Mouse (Mus musculus) heart, postnatal 0 days (tissue): ENCODE measurements around the gene Tktl1. TPM values are rescaled to one million over a fixed set of nuclear protein-coding genes. Genes with fewer than 3 reads are reported as not detected.
A peak's percentile ranks its signal among the peaks of the same experiment; 100 is the strongest.

ENCODE experiments used
- ATAC-seq: fragments of 200-750 bp; cut with Nextera tagmentation; 2 replicates; pipeline ENCODE4 v1.8.0; 2017; ENCODE audit warnings: low read depth, moderate number of reproducible peaks, moderate library complexity; ENCODE audit not compliant: insufficient read depth
- DNase-seq: peaks from one replicate; pipeline ENCODE4 v3.0.0-alpha.2; 2016; ENCODE audit warnings: low spot score
- H3K27ac ChIP-seq: fragments of 300-500 bp; sonication (generic); 2 replicates; pipeline ENCODE4 v1.5.1; 2014; ENCODE audit warnings: low read depth, mild to moderate bottlenecking
- H3K27me3 ChIP-seq: fragments of 300-500 bp; sonication (generic); 2 replicates; pipeline ENCODE4 v1.6.1; 2014; ENCODE audit warnings: low read length, mixed read lengths; ENCODE audit not compliant: control insufficient read depth, insufficient read depth
- H3K36me3 ChIP-seq: fragments of 300-500 bp; sonication (generic); replicated peaks from 2 replicates; pipeline ENCODE4 v1.6.1; 2014; ENCODE audit warnings: low read length, mixed read lengths; ENCODE audit not compliant: control insufficient read depth, insufficient read depth
- H3K4me1 ChIP-seq: fragments of 300-500 bp; sonication (generic); 2 replicates; pipeline ENCODE4 v1.6.1; 2014; ENCODE audit warnings: antibody characterized with exemption; ENCODE audit not compliant: control insufficient read depth, insufficient read depth
- H3K4me2 ChIP-seq: fragments of 300-500 bp; sonication (generic); 2 replicates; pipeline ENCODE4 v1.6.1; 2014; ENCODE audit warnings: low read depth, mild to moderate bottlenecking, low read length, moderate library complexity
- H3K4me3 ChIP-seq: fragments of 300-500 bp; sonication (generic); 2 replicates; pipeline ENCODE4 v1.5.1; 2014; ENCODE audit warnings: low read depth, low read length
- H3K9ac ChIP-seq: fragments of 300-500 bp; sonication (generic); replicated peaks from 2 replicates; pipeline ENCODE4 v1.6.1; 2014; ENCODE audit warnings: low read depth, low read length, mixed read lengths
- H3K9me3 ChIP-seq: fragments of 300-500 bp; sonication (generic); replicated peaks from 2 replicates; pipeline ENCODE4 v1.6.1; 2016; ENCODE audit warnings: low read length; ENCODE audit not compliant: control insufficient read depth
- CTCF ChIP-seq: IDR thresholded peaks from 2 replicates; pipeline ENCODE4 v1.5.1; 2016; ENCODE audit warnings: antibody characterized with exemption, control low read depth, low read depth
- EP300 ChIP-seq: IDR thresholded peaks from 2 replicates; pipeline ENCODE4 v1.6.1; 2016; ENCODE audit warnings: antibody characterized with exemption, low read depth
- WGBS: fragments of 180-500 bp; shearing (Covaris S2); extraction: QIAGEN DNeasy Blood & Tissue Kit; methylation state at CpG from one replicate; pipeline ENCODE4 v1.1.7; 2014; 5-methylcytosine and 5-hydroxymethylcytosine counted together
- polyA plus RNA-seq: library from polyadenylated mRNA; unstranded; fragments of >200 nt; fragmentation: Nextera tagmentation; extraction: Ambion mirVana; gene quantifications from 2 replicates; pipeline ENCODE4 v1.2.1, GENCODE M21; 2015
- total RNA-seq: library from RNA; depleted of rRNA; stranded (reverse); fragments of >200 nt; gene quantifications from 2 replicates; pipeline ENCODE4 v1.2.3, GENCODE M21; 2014; ENCODE audit warnings: low replicate concordance; rRNA removed

The Tktl1 gene
- total and polyA plus RNA-seq, 2 experiments from 2014 or later: not detected

DNA sequence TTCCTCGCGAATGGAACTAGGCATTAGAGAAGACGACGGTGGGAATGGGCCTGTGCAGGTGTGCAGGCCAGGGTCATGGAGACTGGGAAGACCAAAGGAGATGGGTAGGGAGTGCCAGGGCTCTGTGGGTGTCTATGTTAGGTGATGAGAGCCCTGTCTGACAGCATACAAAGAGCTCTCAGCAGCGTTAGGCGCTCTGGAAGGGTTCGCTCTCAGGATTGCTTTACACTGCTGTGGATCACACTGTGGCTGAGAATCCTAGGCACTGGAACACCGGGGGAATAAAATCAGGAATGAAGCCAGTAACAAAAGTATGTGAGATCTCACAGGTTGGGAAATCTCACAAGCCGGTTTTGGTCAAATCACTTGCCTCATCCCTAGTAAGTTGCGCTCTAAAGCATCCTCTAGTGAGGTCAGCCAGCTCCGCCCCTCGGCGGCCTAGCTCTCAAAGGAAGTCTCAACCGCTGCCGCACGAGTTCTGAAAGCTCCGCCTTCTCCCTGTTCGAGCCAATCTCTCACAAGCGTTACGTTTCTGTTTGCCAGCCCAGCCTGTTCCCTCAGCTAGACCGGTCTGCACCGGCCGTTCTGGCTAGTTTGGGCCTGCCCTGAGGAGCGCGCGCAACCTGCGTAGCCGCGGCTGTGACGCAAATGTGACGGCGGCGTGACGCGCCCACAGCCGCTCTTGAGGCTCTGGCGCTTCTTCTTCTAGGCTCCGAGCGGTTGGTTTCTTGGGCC is 77.3 kb downstream of the Tktl1 start, which contains the start of gene Emd:
Gene Emd (plus strand): TSS at position 535 of the 735 bp plus-strand sequence.
- Histone ChIP-seq H3K27ac (peak within 1 kb of the TSS; percentile 86), H3K4me1 (0 out of 2 replicates have a peak, but pooled peaks cover 4% of the 10 kb centered on the region), H3K9ac (peak within 1 kb of the TSS; percentile 78), H3K4me3 (peak within 1 kb of the TSS; percentile 63), H3K4me2 (peak within 1 kb of the TSS; percentile 80), H3K9me3 (no peaks in the 10 kb centered on the region), H3K36me3 (peaks cover 5% of the 10 kb centered on the region; the same call in 1 of the 2 replicates), H3K27me3 (no peaks in the 10 kb centered on the region)
- DNase-seq (peak; percentile 93), ATAC-seq (peak; percentile 97)
- TF ChIP-seq EP300 (no peak), CTCF (no peak)
- 20% methylated on average over 38 of the region's 39 CpGs for WGBS

DNA sequence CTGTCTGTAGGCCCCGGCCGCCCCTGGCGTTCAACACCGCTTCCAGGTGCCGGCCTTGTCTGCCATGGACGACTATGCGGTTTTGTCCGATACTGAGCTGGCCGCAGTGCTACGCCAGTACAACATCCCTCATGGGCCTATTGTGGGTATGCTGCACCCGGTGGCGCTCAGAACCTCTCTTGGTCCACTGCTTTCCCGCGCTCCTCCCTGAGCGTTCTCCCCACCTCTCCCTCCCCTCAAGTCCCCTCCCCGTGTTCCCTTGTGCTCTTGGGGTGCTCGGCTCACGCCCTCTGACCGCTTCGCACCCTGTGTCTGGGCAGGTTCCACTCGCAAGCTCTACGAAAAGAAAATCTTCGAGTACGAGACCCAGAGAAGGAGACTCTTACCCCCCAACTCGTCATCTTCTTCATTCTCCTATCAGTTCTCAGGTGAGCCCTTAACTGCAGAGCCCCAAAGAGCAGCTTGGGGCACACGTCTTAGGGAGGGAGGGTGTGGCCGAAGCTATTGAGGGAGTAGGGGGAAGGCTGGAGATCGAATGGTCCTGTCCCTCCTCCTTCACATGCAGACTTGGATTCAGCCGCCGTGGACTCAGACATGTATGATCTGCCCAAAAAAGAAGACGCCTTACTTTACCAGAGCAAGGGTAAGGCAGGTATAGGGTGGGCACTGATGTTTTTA is 78.0 kb downstream of the Tktl1 start:
- TF ChIP-seq CTCF (no peak), EP300 (no peak)
- ATAC-seq (peak; percentile 45), DNase-seq (no peak)
- H3K4me2 ChIP-seq: peak overlapping the region; percentile 80
- H3K4me3 ChIP-seq: peak overlapping the region; percentile 63
- H3K27me3 ChIP-seq: no peaks in the 10 kb centered on the region
- peaks cover 5% of the 10 kb centered on the region; the same call in 1 of the 2 replicates for H3K36me3 ChIP-seq
- no peaks in the 10 kb centered on the region for H3K9me3 ChIP-seq
- WGBS: 25% methylated on average over 27 of the region's 31 CpGs
- 0 out of 2 replicates have a peak, but pooled peaks cover 4% of the 10 kb centered on the region for H3K4me1 ChIP-seq
- peak overlapping the region; percentile 86 for H3K27ac ChIP-seq
- H3K9ac ChIP-seq: peak overlapping the region; percentile 78

DNA sequence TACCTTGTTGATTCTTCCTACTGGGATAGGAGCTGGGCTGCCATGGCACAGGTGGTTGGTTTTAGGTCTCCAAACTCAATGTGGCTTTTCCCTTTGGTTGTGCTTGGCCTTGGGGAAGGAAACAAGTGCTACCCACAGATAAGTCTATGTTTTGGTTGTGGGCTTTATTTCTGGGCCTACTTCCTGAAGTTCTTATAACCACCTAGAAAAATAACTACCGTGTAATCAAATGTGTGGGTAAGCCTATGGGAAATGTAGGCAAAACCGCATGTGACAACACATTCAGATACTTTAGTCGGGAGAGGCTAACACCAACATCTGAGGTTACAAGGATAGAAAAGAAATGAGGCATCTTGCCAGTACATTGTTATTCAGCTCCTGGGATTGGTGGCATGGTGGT is 80.7 kb downstream of the Tktl1 start:
- Histone ChIP-seq H3K9me3 (no peaks in the 10 kb centered on the region), H3K4me3 (no peak overlapping the region), H3K4me1 (0 out of 2 replicates have a peak, but pooled peaks cover 4% of the 10 kb centered on the region), H3K27me3 (no peaks in the 10 kb centered on the region), H3K4me2 (no peak overlapping the region), H3K9ac (no peak overlapping the region), H3K27ac (no peak overlapping the region), H3K36me3 (peaks cover 5% of the 10 kb centered on the region; the same call in 1 of the 2 replicates)
- DNase-seq (no peak), ATAC-seq (no peak)
- 90% methylated on average over 3 of the region's 3 CpGs for WGBS
- TF ChIP-seq EP300: no peak
- TF ChIP-seq CTCF: no peak

Other genes with a start within 250 kb of the Tktl1 start
- gene Renbp, start 246.4 kb upstream of the Tktl1 start, total RNA-seq: 16.5 and 43.5 TPM in 2 replicates
- gene Renbp, start 246.4 kb upstream of the Tktl1 start, polyA plus RNA-seq: 35.9 and 38.8 TPM in 2 replicates
- gene Hcfc1, start 210.9 kb upstream of the Tktl1 start, total RNA-seq: 70.4 and 81.6 TPM in 2 replicates
- gene Hcfc1, start 210.9 kb upstream of the Tktl1 start, polyA plus RNA-seq: 13.2 and 17.6 TPM in 2 replicates
- 46.9 and 94.8 TPM in 2 replicates for gene Irak1, start 153.3 kb upstream of the Tktl1 start, total RNA-seq
- 31.7 and 35.3 TPM in 2 replicates for gene Irak1, start 153.3 kb upstream of the Tktl1 start, polyA plus RNA-seq
- not detected in 2 replicates for gene Opn1mw, start 49.8 kb upstream of the Tktl1 start, total RNA-seq
- gene Opn1mw, start 49.8 kb upstream of the Tktl1 start, polyA plus RNA-seq: not detected in 2 replicates
- 15.6 and 43.8 TPM in 2 replicates for gene Mecp2, start 41.9 kb upstream of the Tktl1 start, total RNA-seq
- 10.8 and 12.1 TPM in 2 replicates for gene Mecp2, start 41.9 kb upstream of the Tktl1 start, polyA plus RNA-seq
- gene Tex28, start 9.4 kb upstream of the Tktl1 start, total RNA-seq: not detected in 2 replicates
- not detected in 2 replicates for gene Tex28, start 9.4 kb upstream of the Tktl1 start, polyA plus RNA-seq
- gene Flna, start 72.6 kb downstream of the Tktl1 start, total RNA-seq: 374 and 672 TPM in 2 replicates
- 58.0 and 67.4 TPM in 2 replicates for gene Flna, start 72.6 kb downstream of the Tktl1 start, polyA plus RNA-seq
- gene Emd, start 77.4 kb downstream of the Tktl1 start, total RNA-seq: 34.4 and 73.4 TPM in 2 replicates
- 13.1 and 13.2 TPM in 2 replicates for gene Emd, start 77.4 kb downstream of the Tktl1 start, polyA plus RNA-seq
- 2,015 and 2,184 TPM in 2 replicates for gene Rpl10, start 93.6 kb downstream of the Tktl1 start, total RNA-seq
- gene Rpl10, start 93.6 kb downstream of the Tktl1 start, polyA plus RNA-seq: 410 and 447 TPM in 2 replicates
- gene Taz, start 104.7 kb downstream of the Tktl1 start, total RNA-seq: 69.3 and 71.1 TPM in 2 replicates
- gene Taz, start 104.7 kb downstream of the Tktl1 start, polyA plus RNA-seq: 60.9 and 69.7 TPM in 2 replicates
- gene Dnase1l1, start 105.1 kb downstream of the Tktl1 start, total RNA-seq: 11.7 and 26.5 TPM in 2 replicates
- gene Dnase1l1, start 105.1 kb downstream of the Tktl1 start, polyA plus RNA-seq: 14.5 and 15.8 TPM in 2 replicates
- 114 and 125 TPM in 2 replicates for gene Atp6ap1, start 119.8 kb downstream of the Tktl1 start, total RNA-seq
- gene Atp6ap1, start 119.8 kb downstream of the Tktl1 start, polyA plus RNA-seq: 92.3 and 92.8 TPM in 2 replicates
- gene Gdi1, start 127.7 kb downstream of the Tktl1 start, total RNA-seq: 62.1 and 81.6 TPM in 2 replicates
- gene Gdi1, start 127.7 kb downstream of the Tktl1 start, polyA plus RNA-seq: 72.1 and 75.5 TPM in 2 replicates
- 2.4 and 9.8 TPM in 2 replicates for gene Fam50a, start 135.8 kb downstream of the Tktl1 start, total RNA-seq
- 40.3 and 41.3 TPM in 2 replicates for gene Fam50a, start 135.8 kb downstream of the Tktl1 start, polyA plus RNA-seq
- 12.9 and 15.9 TPM in 2 replicates for gene Plxna3, start 151.8 kb downstream of the Tktl1 start, total RNA-seq
- 0.59 TPM in 2 replicates for gene Plxna3, start 151.8 kb downstream of the Tktl1 start, polyA plus RNA-seq
- 61.1 and 76.7 TPM in 2 replicates for gene Lage3, start 176.4 kb downstream of the Tktl1 start, total RNA-seq
- gene Lage3, start 176.4 kb downstream of the Tktl1 start, polyA plus RNA-seq: 83.9 and 94.9 TPM in 2 replicates
- gene Ubl4a, start 196.0 kb downstream of the Tktl1 start, total RNA-seq: 44.2 and 58.2 TPM in 2 replicates
- gene Ubl4a, start 196.0 kb downstream of the Tktl1 start, polyA plus RNA-seq: 49.8 and 50.8 TPM in 2 replicates
- gene Slc10a3, start 196.1 kb downstream of the Tktl1 start, total RNA-seq: 9.1 and 17.2 TPM in 2 replicates
- 9.4 and 10.3 TPM in 2 replicates for gene Slc10a3, start 196.1 kb downstream of the Tktl1 start, polyA plus RNA-seq
- 32.7 and 41.1 TPM in 2 replicates for gene Fam3a, start 216.0 kb downstream of the Tktl1 start, total RNA-seq
- gene Fam3a, start 216.0 kb downstream of the Tktl1 start, polyA plus RNA-seq: 26.8 and 26.9 TPM in 2 replicates
- gene Ikbkg, start 216.0 kb downstream of the Tktl1 start, total RNA-seq: 27.0 and 34.7 TPM in 2 replicates
- gene Ikbkg, start 216.0 kb downstream of the Tktl1 start, polyA plus RNA-seq: 17.4 and 18.1 TPM in 2 replicates